Mouse (Mus musculus): ENCODE measurements at regions not wholly inside any gene's neighbourhood (a gene's known extent, or its start where the extent isn't known, plus 50 kb on each side); places are given as distances from the start of the nearest gene placed in this dataset.

DNA sequence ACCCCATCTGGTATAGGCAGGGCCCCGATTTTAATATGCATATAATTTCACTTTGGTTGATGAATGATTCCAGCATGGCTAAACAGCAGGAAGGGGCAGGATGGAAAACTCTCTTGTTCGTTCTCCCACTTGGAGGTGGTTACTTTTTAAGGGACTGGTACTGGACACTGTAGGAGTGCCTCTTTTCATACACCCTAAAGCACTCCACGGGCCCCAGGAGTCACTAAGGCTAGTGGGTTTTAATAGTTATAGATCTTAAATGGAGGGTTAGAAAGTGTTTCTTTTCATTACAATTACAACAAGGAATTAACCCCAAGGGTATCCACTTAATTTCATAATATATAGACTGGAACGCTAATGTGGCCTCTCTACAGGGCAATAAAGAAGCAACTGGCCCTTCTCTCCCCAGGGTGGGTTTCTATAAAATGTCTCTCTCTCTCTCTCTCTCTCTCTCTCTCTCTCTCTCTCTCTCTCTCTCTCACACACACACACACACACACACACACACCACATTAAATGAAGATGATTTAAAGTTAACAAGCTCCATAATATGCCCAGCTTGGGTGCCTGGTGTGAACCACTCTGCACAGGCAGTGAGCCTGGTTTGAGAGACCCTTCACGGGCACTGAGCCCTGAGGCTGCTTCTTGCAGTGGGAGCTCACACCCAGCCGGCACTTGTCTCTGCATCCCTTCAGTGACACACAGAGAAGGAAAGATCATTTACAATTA lies 261.7 kb downstream of the Adgrl2 start:
- WGBS = 87% methylated on average over 6 of the region's 6 CpGs
- no peak for DNase-seq
- TF ChIP-seq POLR2A (IDR thresholded peaks at IDR 0.05; ENCODE audit: borderline replicate concordance, extremely low read depth, low read depth, low read length) = no peak
- Histone ChIP-seq H3K4me1 (ENCODE audit: control insufficient read depth, insufficient read depth, low read length) (peaks cover 5% of the 10 kb centered on the region; the same call in 1 of the 2 replicates), H3K4me3 (replicated peaks; ENCODE audit: extremely low read depth, low read depth, low read length) (no peak overlapping the region)

DNA sequence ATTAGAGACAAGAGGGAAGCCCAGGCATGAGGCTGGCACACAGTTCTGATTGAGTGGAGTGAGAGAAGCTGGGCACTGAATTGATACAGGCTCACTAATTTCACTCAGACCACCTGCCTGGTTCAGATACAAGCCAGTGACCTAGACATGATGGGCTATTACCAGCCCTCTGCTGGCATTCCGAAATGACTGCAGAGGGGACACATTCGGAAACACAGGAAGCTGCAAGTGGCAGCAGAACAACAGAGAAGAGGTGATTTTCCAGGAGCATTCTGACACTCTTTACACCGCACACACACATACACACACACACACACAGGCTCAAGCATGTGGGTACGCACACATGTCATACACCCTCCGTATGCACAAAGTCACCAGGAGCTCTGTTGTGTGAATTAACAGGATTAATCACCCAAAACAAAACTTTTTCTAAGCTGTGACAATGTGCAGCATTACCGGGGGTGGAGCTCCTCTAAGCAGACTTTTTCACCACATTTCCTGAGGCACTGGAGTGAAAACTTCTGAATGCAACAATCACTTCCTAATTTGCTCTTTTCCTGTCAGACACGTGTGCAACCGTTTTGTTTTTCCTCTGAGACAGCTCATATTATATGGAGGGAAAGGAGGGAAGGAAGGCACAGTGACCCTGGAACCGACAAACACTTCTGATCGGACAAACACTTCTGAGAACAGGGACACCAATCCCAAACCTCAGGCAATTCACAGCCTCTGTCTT lies 263.6 kb downstream of the Adgrl2 start:
- 36% methylated on average over 10 of the region's 10 CpGs for WGBS
- no peak overlapping the region for H3K4me3 ChIP-seq (replicated peaks; ENCODE audit: extremely low read depth, low read depth, low read length)
- TF ChIP-seq CTCF (IDR thresholded peaks at IDR 0.05; ENCODE audit: insufficient read depth, low read length) = no peak
- TF ChIP-seq POLR2A (IDR thresholded peaks at IDR 0.05; ENCODE audit: borderline replicate concordance, extremely low read depth, low read depth, low read length) = no peak
- H3K4me1 ChIP-seq (ENCODE audit: control insufficient read depth, insufficient read depth, low read length) = peaks cover 5% of the 10 kb centered on the region; the same call in 1 of the 2 replicates
- DNase-seq = no peak

DNA sequence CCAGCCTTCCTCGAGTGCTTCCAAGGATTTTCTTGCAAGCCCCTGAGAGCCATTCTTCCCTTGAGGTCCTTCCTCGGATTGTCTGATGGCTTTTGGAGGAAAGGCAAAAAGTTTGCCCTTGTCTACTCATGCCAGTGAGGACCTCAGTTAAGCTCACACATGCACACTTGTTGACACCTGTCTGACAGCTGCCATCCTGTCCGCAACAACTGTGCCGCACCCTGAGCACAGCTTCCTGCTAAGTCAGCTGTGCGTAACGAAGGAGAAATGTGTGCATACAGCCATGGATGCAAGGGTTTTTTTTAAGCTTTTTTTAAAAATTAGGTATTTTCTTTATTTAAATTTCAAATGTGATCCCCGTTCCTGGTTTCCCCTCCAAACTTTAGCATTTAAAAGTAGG lies 293.8 kb downstream of the Adgrl2 start:
- no peak for DNase-seq
- TF ChIP-seq CTCF (IDR thresholded peaks at IDR 0.05; ENCODE audit: insufficient read depth, low read length) = no peak
- 72% methylated on average over 7 of the region's 7 CpGs for WGBS
- Histone ChIP-seq H3K4me3 (replicated peaks; ENCODE audit: extremely low read depth, low read depth, low read length) (no peak overlapping the region), H3K4me1 (ENCODE audit: control insufficient read depth, insufficient read depth, low read length) (no peaks in the 10 kb centered on the region)

- no peak for DNase-seq
- no peak for TF ChIP-seq POLR2A (IDR thresholded peaks at IDR 0.05; ENCODE audit: borderline replicate concordance, extremely low read depth, low read depth, low read length)
- no peak for TF ChIP-seq CTCF (IDR thresholded peaks at IDR 0.05; ENCODE audit: insufficient read depth, low read length)
- WGBS = 86% methylated on average over 6 of the region's 6 CpGs
Measured at GRCm38 (mm10) chr3:148695453-148695852, 294.9 kb downstream of the Adgrl2 start.

DNA sequence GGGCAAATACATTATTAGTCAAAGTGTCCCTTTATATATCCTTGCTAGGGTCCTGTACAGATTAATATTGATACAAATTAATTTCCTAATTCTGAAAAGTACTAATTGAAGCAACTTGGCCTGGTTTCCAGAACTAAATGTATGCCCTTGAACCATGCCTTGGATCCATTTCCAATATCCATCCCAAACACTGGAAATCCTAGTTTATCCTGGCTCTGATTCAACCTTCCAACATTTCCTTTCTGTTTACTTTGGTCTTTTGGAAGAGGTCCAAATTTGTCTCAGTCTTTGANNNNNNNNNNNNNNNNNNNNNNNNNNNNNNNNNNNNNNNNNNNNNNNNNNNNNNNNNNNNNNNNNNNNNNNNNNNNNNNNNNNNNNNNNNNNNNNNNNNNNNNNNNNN lies 307.2 kb downstream of the Adgrl2 start:
- no peak for DNase-seq
- no peak overlapping the region for H3K4me3 ChIP-seq (replicated peaks; ENCODE audit: extremely low read depth, low read depth, low read length)
- peaks cover 2% of the 10 kb centered on the region; the same call in 1 of the 2 replicates for H3K4me1 ChIP-seq (ENCODE audit: control insufficient read depth, insufficient read depth, low read length)
- TF ChIP-seq POLR2A (IDR thresholded peaks at IDR 0.05; ENCODE audit: borderline replicate concordance, extremely low read depth, low read depth, low read length) (no peak), CTCF (IDR thresholded peaks at IDR 0.05; ENCODE audit: insufficient read depth, low read length) (no peak)

More at GRCm38 (mm10) chr3:148695453-148695852, 294.9 kb downstream of the Adgrl2 start:
- Histone ChIP-seq H3K4me3 (replicated peaks; ENCODE audit: extremely low read depth, low read depth, low read length) (no peak overlapping the region), H3K4me1 (ENCODE audit: control insufficient read depth, insufficient read depth, low read length) (no peaks in the 10 kb centered on the region)

- Histone ChIP-seq H3K4me1 (ENCODE audit: control insufficient read depth, insufficient read depth, low read length) (peaks cover 2% of the 10 kb centered on the region; the same call in 1 of the 2 replicates), H3K4me3 (replicated peaks; ENCODE audit: extremely low read depth, low read depth, low read length) (no peak overlapping the region)
- WGBS = 82% methylated on average over 6 of the region's 6 CpGs
- no peak for DNase-seq
- TF ChIP-seq POLR2A (IDR thresholded peaks at IDR 0.05; ENCODE audit: borderline replicate concordance, extremely low read depth, low read depth, low read length) (no peak), CTCF (IDR thresholded peaks at IDR 0.05; ENCODE audit: insufficient read depth, low read length) (no peak)
Measured at GRCm38 (mm10) chr3:148682445-148682994, 307.8 kb downstream of the Adgrl2 start.

DNA sequence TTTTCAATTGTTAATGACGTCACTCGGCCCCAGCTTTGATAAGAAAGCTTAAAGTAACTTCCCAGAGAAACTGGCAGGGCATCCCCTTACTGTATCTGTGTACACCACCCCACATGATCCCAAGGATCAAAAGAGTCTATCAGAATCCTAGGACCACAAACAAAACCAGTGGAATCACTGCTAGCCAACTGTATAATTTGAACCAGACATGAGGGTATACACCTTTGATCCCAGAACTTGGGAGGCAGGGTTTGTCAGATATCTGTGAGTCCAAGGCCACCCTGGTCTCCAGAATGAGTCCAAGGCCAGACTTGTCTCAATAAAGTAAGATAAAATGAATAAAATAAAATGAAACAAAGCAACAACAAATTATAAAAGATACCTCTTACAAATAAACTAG lies 309.2 kb downstream of the Adgrl2 start:
- Histone ChIP-seq H3K4me3 (replicated peaks; ENCODE audit: extremely low read depth, low read depth, low read length) (no peak overlapping the region), H3K4me1 (ENCODE audit: control insufficient read depth, insufficient read depth, low read length) (peaks cover 2% of the 10 kb centered on the region; the same call in 1 of the 2 replicates)
- DNase-seq = no peak
- WGBS = 53% methylated on average over 2 of the region's 2 CpGs
- TF ChIP-seq CTCF (IDR thresholded peaks at IDR 0.05; ENCODE audit: insufficient read depth, low read length) = no peak
- no peak for TF ChIP-seq POLR2A (IDR thresholded peaks at IDR 0.05; ENCODE audit: borderline replicate concordance, extremely low read depth, low read depth, low read length)

DNA sequence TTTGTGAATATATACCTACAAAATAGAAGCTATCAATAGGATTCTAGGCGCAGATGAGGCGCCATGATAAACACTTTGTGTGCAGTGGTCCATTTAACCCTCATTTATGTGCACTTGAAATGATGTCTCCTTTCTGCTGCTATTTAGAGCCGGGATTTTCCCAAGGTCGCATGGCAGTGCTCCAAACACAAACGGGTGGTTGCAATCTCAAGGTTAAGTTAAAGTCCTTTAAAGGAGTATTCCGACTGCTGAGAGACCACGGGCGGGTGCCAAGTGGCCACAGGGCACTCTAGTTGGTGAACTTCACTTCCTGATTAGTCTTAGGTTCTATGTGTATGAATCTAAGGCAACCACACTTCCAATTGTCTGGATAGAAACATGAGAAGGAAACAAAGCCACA lies 309.6 kb downstream of the Adgrl2 start:
- Histone ChIP-seq H3K4me1 (ENCODE audit: control insufficient read depth, insufficient read depth, low read length) (peaks cover 2% of the 10 kb centered on the region; the same call in 1 of the 2 replicates), H3K4me3 (replicated peaks; ENCODE audit: extremely low read depth, low read depth, low read length) (no peak overlapping the region)
- no peak for TF ChIP-seq POLR2A (IDR thresholded peaks at IDR 0.05; ENCODE audit: borderline replicate concordance, extremely low read depth, low read depth, low read length)
- no peak for TF ChIP-seq CTCF (IDR thresholded peaks at IDR 0.05; ENCODE audit: insufficient read depth, low read length)
- 57% methylated on average over 8 of the region's 8 CpGs for WGBS
- DNase-seq = no peak

DNA sequence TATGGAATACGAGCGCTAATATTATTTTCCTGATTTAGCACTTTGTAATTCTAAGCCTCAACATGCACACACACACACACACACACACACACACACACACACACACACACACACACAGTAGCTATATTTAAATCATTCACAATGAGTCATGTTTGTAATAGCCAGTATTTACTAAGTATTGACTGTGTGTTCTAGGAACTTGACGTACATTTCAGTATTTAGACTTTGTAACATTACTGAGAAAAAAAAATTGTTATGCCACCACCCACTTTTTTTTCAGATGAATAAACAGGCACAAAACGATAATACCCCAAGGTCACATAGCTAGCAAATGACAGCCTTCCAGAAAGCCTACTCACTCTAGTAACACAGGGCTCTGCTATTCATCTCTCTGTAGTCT lies 310.3 kb downstream of the Adgrl2 start:
- DNase-seq = no peak
- WGBS = 87% methylated on average over 4 of the region's 4 CpGs
- no peak for TF ChIP-seq CTCF (IDR thresholded peaks at IDR 0.05; ENCODE audit: insufficient read depth, low read length)
- TF ChIP-seq POLR2A (IDR thresholded peaks at IDR 0.05; ENCODE audit: borderline replicate concordance, extremely low read depth, low read depth, low read length) = no peak
- H3K4me1 ChIP-seq (ENCODE audit: control insufficient read depth, insufficient read depth, low read length) = peaks cover 2% of the 10 kb centered on the region; the same call in 1 of the 2 replicates
- H3K4me3 ChIP-seq (replicated peaks; ENCODE audit: extremely low read depth, low read depth, low read length) = no peak overlapping the region
